Mouse (Mus musculus): ENCODE results near the gene Pga5.

GRCm38 (mm10) chr19:10657742-10658141, 20.1 kb downstream of the Pga5 start:
- TF ChIP-seq CTCF (IDR thresholded peaks at IDR 0.05; ENCODE audit: low read depth, low read length): no peak
- TF ChIP-seq POLR2A (IDR thresholded peaks at IDR 0.05; ENCODE audit: insufficient read depth, low read length): no peak
